Mouse (Mus musculus) forebrain, embryonic 15.5 days (tissue): ENCODE data around the gene Arid1a. TPM values are rescaled to one million over a fixed set of nuclear protein-coding genes. Genes with fewer than 3 reads are reported as not detected.
A peak's percentile ranks its signal among the peaks of the same experiment; 100 is the strongest.

Experiments
- ATAC-seq: fragments of 200-750 bp; cut with Nextera tagmentation; replicated peaks from 2 replicates; pipeline ENCODE4 v1.8.0; 2017; ENCODE audit warnings: mild to moderate bottlenecking, moderate TSS enrichment, moderate library complexity
- H3K27ac ChIP-seq: fragments of 300-500 bp; sonication (generic); replicated peaks from 2 replicates; pipeline ENCODE4 v1.5.1; 2015; ENCODE audit warnings: mild to moderate bottlenecking, inconsistent platforms
- H3K27me3 ChIP-seq: fragments of 300-500 bp; sonication (generic); 2 replicates; pipeline ENCODE4 v1.6.1; 2015; ENCODE audit warnings: inconsistent platforms
- H3K36me3 ChIP-seq: fragments of 300-500 bp; sonication (generic); 2 replicates; pipeline ENCODE4 v1.6.1; 2015; ENCODE audit warnings: mild to moderate bottlenecking, inconsistent platforms
- H3K4me1 ChIP-seq: fragments of 300-500 bp; sonication (generic); 2 replicates; pipeline ENCODE4 v1.6.1; 2015; ENCODE audit warnings: inconsistent platforms
- H3K4me2 ChIP-seq: fragments of 300-500 bp; sonication (generic); replicated peaks from 2 replicates; pipeline ENCODE4 v1.6.1; 2015; ENCODE audit warnings: mild to moderate bottlenecking, inconsistent platforms
- H3K4me3 ChIP-seq: fragments of 300-500 bp; sonication (generic); 2 replicates; pipeline ENCODE4 v1.5.1; 2015; ENCODE audit warnings: mild to moderate bottlenecking, inconsistent platforms
- H3K9ac ChIP-seq: fragments of 300-500 bp; sonication (generic); replicated peaks from 2 replicates; pipeline ENCODE4 v1.6.1; 2015; ENCODE audit warnings: mild to moderate bottlenecking, inconsistent platforms
- H3K9me3 ChIP-seq: fragments of 300-500 bp; sonication (generic); 2 replicates; pipeline ENCODE4 v1.6.1; 2016; ENCODE audit warnings: inconsistent platforms
- WGBS: fragments of 180-500 bp; shearing (Covaris S2); methylation state at CpG from one replicate; pipeline ENCODE4 v1.1.7; 2015; ENCODE audit warnings: mixed read lengths; 5-methylcytosine and 5-hydroxymethylcytosine counted together
- polyA plus RNA-seq: library from polyadenylated mRNA; unstranded; fragments of >200 nt; fragmentation: Nextera tagmentation; extraction: Ambion mirVana; gene quantifications from 2 replicates; pipeline ENCODE4 v1.2.1, GENCODE M21; 2015

Gene Arid1a
- polyA plus RNA-seq, 1 experiment from 2014 or later = 40.9 TPM

GRCm38 (mm10) chr4:133728256-133728655 is 28.3 kb downstream of the Arid1a start:
- Histone ChIP-seq H3K9ac (0 out of 2 replicates have a peak overlapping the region, but pooled peaks have one; percentile 1), H3K4me1 (peaks cover 86% of the 10 kb centered on the region), H3K27me3 (no peaks in the 10 kb centered on the region), H3K27ac (peak overlapping the region; percentile 95), H3K4me3 (no peak overlapping the region), H3K4me2 (peak overlapping the region; percentile 41), H3K36me3 (no peaks in the 10 kb centered on the region), H3K9me3 (no peaks in the 10 kb centered on the region)
- 7% methylated on average over 9 of the region's 9 CpGs for WGBS
- no peak for ATAC-seq

DNA sequence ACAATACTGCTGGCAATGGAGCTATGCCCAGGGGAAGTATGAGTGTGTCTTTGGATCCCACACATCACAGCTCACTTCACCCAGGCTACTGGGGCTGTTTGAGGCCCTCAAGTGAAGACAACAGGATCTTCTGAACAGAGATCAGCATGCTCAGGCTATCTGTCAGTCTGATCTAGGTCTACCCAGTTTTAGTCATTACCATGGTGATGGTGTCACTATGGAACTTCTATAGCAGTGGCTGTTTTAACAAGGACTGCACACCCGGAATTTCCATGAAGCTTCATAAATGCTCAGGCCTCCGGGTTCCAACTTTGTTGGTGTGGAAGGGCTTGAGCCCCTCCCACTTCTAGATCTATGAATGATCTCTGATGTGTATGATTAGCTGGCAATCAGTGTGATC is 30.9 kb downstream of the Arid1a start:
- ATAC-seq = no peak
- Histone ChIP-seq H3K4me1 (peaks cover 63% of the 10 kb centered on the region), H3K27me3 (no peaks in the 10 kb centered on the region), H3K9ac (no peak overlapping the region), H3K36me3 (peaks cover 17% of the 10 kb centered on the region), H3K4me2 (no peak overlapping the region), H3K9me3 (no peaks in the 10 kb centered on the region), H3K4me3 (no peak overlapping the region), H3K27ac (no peak overlapping the region)
- 53% methylated on average over 2 of the region's 2 CpGs for WGBS

GRCm38 (mm10) chr4:133719791-133720190 is 36.8 kb downstream of the Arid1a start:
- H3K9ac ChIP-seq = no peak overlapping the region
- no peak for ATAC-seq
- H3K9me3 ChIP-seq = no peaks in the 10 kb centered on the region
- H3K4me2 ChIP-seq = no peak overlapping the region
- no peaks in the 10 kb centered on the region for H3K27me3 ChIP-seq
- no peak overlapping the region for H3K4me3 ChIP-seq
- WGBS = 92% methylated on average over 3 of the region's 3 CpGs
- peaks cover 7% of the 10 kb centered on the region; the same call in 1 of the 2 replicates for H3K4me1 ChIP-seq
- peaks cover 72% of the 10 kb centered on the region for H3K36me3 ChIP-seq
- H3K27ac ChIP-seq = no peak overlapping the region

GRCm38 (mm10) chr4:133712755-133713154 is 43.8 kb downstream of the Arid1a start:
- H3K27ac ChIP-seq = no peak overlapping the region
- H3K9ac ChIP-seq = no peak overlapping the region
- H3K36me3 ChIP-seq = peaks cover 45% of the 10 kb centered on the region
- no peaks in the 10 kb centered on the region for H3K9me3 ChIP-seq
- no peak overlapping the region for H3K4me3 ChIP-seq
- WGBS = 82% methylated on average over 5 of the region's 5 CpGs
- no peaks in the 10 kb centered on the region for H3K27me3 ChIP-seq
- H3K4me1 ChIP-seq = peaks cover 10% of the 10 kb centered on the region; the same call in 1 of the 2 replicates
- no peak for ATAC-seq
- no peak overlapping the region for H3K4me2 ChIP-seq

GRCm38 (mm10) chr4:133711307-133712076 is 45.1 kb downstream of the Arid1a start:
- WGBS = 75% methylated on average over 6 of the region's 6 CpGs
- ATAC-seq = no peak
- Histone ChIP-seq H3K27me3 (no peaks in the 10 kb centered on the region), H3K9ac (no peak overlapping the region), H3K27ac (no peak overlapping the region), H3K4me3 (no peak overlapping the region), H3K9me3 (no peaks in the 10 kb centered on the region), H3K4me1 (peaks cover 10% of the 10 kb centered on the region), H3K36me3 (peaks cover 32% of the 10 kb centered on the region), H3K4me2 (no peak overlapping the region)

DNA sequence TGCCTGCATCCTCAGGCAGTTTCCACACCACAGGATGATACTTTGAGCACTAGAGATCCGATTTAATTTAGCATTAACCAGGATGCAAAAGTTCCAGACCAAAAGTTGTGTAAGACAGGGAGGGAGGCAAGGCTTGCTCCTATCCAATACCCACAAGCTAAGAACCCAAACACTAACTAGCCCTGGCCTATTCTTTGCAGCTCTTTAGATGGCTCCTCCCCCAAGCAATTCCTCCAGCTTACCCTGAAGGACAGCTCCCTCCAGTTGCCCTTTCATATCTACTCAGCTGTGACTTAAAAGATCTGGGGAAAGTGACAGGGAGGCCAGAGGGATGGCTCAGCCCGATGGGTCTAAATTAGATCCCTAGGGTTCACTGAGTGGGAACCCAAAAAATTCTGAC is 47.2 kb downstream of the Arid1a start:
- H3K9me3 ChIP-seq = no peaks in the 10 kb centered on the region
- no peak for ATAC-seq
- no peak overlapping the region for H3K4me3 ChIP-seq
- no peak overlapping the region for H3K27ac ChIP-seq
- peaks cover 24% of the 10 kb centered on the region for H3K36me3 ChIP-seq
- peaks cover 13% of the 10 kb centered on the region for H3K4me1 ChIP-seq
- H3K4me2 ChIP-seq = no peak overlapping the region
- 22% methylated on average over 2 of the region's 2 CpGs for WGBS
- no peaks in the 10 kb centered on the region for H3K27me3 ChIP-seq
- no peak overlapping the region for H3K9ac ChIP-seq

GRCm38 (mm10) chr4:133707464-133707863 is 49.1 kb downstream of the Arid1a start:
- Histone ChIP-seq H3K4me3 (no peak overlapping the region), H3K9ac (no peak overlapping the region), H3K36me3 (peaks cover 11% of the 10 kb centered on the region), H3K27me3 (no peaks in the 10 kb centered on the region), H3K4me2 (no peak overlapping the region), H3K4me1 (peaks cover 13% of the 10 kb centered on the region), H3K9me3 (no peaks in the 10 kb centered on the region), H3K27ac (0 out of 2 replicates have a peak overlapping the region, but pooled peaks have one; percentile 15)
- WGBS = 54% methylated on average over 1 of the region's 1 CpGs
- no peak for ATAC-seq

GRCm38 (mm10) chr4:133706956-133707355 is 49.6 kb downstream of the Arid1a start:
- Histone ChIP-seq H3K27ac (peak overlapping the region; percentile 20; the same call in 1 of the 2 replicates), H3K4me2 (no peak overlapping the region), H3K9ac (no peak overlapping the region), H3K36me3 (peaks cover 14% of the 10 kb centered on the region), H3K4me1 (peaks cover 14% of the 10 kb centered on the region), H3K9me3 (no peaks in the 10 kb centered on the region), H3K4me3 (no peak overlapping the region), H3K27me3 (no peaks in the 10 kb centered on the region)
- ATAC-seq = no peak
- WGBS = 79% methylated on average over 8 of the region's 8 CpGs

DNA sequence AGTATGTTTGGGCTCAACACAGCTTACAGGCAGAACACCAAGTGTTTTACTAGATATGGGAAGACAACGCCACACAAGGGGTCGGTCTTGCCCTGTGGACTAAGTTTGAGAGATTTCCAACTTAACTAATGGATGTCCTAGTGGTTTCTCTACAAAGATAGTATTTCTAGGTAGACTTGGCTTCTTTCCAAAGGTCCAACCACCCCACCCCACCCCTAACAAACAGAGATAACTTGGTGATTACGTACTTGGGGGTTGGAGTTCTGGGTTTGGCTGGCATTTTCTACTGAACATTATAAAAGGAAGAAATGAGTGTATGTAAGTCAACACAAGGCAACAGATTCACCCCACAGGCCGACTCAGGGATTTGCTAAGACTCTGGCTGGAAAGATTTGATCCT is 51.5 kb downstream of the Arid1a start:
- Histone ChIP-seq H3K36me3 (peaks cover 18% of the 10 kb centered on the region), H3K27ac (0 out of 2 replicates have a peak overlapping the region, but pooled peaks have one; percentile 20)

GRCm38 (mm10) chr4:133700905-133701368 is 55.6 kb downstream of the Arid1a start:
- H3K36me3 ChIP-seq = peaks cover 21% of the 10 kb centered on the region
- H3K4me2 ChIP-seq = no peak overlapping the region
- no peak overlapping the region for H3K9ac ChIP-seq
- no peak overlapping the region for H3K4me3 ChIP-seq
- H3K4me1 ChIP-seq = peaks cover 16% of the 10 kb centered on the region
- ATAC-seq = peak; percentile 74
- peak overlapping the region; percentile 5; the same call in 1 of the 2 replicates for H3K27ac ChIP-seq
- 59% methylated on average over 11 of the region's 11 CpGs for WGBS
- no peaks in the 10 kb centered on the region for H3K27me3 ChIP-seq
- no peaks in the 10 kb centered on the region for H3K9me3 ChIP-seq

More for the DNA sequence above, 51.5 kb downstream of the Arid1a start:
- H3K9ac ChIP-seq = no peak overlapping the region
- ATAC-seq = no peak
- no peak overlapping the region for H3K4me3 ChIP-seq
- no peaks in the 10 kb centered on the region for H3K27me3 ChIP-seq
- WGBS = 94% methylated on average over 4 of the region's 4 CpGs
- H3K4me1 ChIP-seq = peaks cover 23% of the 10 kb centered on the region
- H3K4me2 ChIP-seq = no peak overlapping the region
- no peaks in the 10 kb centered on the region for H3K9me3 ChIP-seq

- peaks cover 65% of the 10 kb centered on the region for H3K36me3 ChIP-seq
- H3K27me3 ChIP-seq = no peaks in the 10 kb centered on the region
- no peaks in the 10 kb centered on the region for H3K9me3 ChIP-seq
- no peak overlapping the region for H3K4me3 ChIP-seq
- 72% methylated on average over 3 of the region's 3 CpGs for WGBS
- H3K9ac ChIP-seq = no peak overlapping the region
- no peak overlapping the region for H3K4me2 ChIP-seq
- peaks cover 10% of the 10 kb centered on the region for H3K4me1 ChIP-seq
- no peak overlapping the region for H3K27ac ChIP-seq
- no peak for ATAC-seq
These were observed 61.2 kb downstream of the Arid1a start for GRCm38 (mm10) chr4:133695363-133695762.

- peaks cover 97% of the 10 kb centered on the region for H3K36me3 ChIP-seq
- H3K4me1 ChIP-seq = peaks cover 29% of the 10 kb centered on the region
- H3K27me3 ChIP-seq = no peaks in the 10 kb centered on the region
- no peak for ATAC-seq
- no peaks in the 10 kb centered on the region for H3K9me3 ChIP-seq
- H3K4me2 ChIP-seq = no peak overlapping the region
- peak overlapping the region; percentile 72 for H3K27ac ChIP-seq
- H3K4me3 ChIP-seq = no peak overlapping the region
- H3K9ac ChIP-seq = no peak overlapping the region
- 23% methylated on average over 5 of the region's 5 CpGs for WGBS
These were observed 66.3 kb downstream of the Arid1a start for GRCm38 (mm10) chr4:133690252-133690651.
